Mouse (Mus musculus) spleen, embryonic (tissue): Measurements from ENCODE around the gene Fars2.

Experiments used
- CTCF ChIA-PET: fragments of 350-600 bp; sonication (Branson Sonifier 250); formaldehyde crosslinking; loops from one replicate; lab custom pipeline; 2022; lab: Charles Lee

Fars2 gene

DNA sequence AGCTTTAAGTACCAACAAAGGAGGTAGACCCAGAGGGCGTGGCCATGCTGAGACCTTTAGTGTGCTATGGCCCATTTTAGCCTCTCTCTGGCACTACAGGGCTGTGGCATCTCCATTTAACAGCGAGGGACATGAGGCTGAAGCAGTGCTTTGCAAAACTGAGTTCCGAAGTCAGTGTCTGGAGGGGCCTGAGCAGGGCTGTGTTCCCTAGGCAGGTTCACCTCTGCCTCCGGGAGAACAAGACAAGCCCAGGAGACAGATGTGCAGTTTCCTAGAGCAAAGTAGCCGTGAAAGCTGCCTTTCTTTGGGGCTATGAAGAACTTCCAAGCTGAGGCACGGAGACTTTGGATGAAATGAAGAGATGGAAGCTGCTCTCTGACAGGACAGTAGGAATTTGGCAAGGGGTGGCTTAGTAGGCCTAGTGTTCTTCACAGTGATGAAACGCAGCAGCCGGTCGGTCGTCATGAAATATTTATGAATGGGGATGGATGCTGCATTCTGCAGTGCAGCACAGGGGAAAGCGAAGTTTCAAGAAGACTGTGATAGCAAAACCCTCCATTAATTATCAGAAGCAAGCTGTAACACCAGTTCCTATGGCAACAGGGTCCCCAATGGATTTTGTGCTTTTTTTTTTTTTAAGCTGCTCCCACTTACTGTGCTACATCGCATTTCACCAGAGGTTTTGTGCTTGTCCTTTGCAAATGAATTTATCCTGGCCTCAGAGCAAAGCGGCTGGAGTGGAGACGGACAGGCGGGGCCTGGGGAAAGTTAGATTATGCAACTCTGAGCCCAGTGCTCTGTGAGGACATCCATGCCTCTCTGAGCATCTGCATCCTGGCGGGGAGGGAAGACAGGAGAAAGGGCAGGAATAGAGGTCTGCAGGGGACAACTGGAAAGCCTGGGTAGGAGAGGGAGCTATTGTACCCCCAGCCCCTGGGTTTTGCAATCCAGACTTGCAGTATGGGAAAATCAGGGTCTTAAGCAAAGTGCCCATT is 445.5 kb downstream of the Fars2 start:
- CTCF ChIA-PET: no interaction called here

DNA sequence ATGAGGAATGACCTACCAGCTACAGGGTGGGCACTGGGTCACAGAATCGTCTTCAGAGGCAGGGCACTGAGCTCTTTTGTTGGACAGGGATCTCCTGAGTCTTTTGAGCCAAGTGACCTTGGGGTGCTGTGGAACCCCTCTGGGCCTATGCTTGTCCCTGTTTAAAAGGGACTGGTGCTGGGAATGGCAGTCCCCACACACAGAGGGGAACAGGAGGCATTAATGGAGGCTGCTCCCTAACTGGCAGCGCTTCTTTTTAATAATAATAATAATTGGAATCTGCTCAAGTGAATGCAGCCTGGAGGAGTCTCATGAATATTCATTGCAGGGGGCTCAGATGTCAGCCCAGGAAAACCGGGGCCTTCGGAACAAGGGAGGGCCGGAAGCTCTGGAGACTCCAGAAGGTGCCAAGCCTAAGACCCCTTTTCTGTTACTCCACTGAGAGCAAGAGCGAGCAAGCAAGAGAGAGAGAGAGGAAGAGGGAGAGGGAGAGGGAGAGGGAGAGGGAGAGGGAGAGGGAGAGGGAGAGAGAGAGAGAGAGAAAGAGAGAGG is 447.6 kb downstream of the Fars2 start:
- CTCF ChIA-PET: no interaction called here

DNA sequence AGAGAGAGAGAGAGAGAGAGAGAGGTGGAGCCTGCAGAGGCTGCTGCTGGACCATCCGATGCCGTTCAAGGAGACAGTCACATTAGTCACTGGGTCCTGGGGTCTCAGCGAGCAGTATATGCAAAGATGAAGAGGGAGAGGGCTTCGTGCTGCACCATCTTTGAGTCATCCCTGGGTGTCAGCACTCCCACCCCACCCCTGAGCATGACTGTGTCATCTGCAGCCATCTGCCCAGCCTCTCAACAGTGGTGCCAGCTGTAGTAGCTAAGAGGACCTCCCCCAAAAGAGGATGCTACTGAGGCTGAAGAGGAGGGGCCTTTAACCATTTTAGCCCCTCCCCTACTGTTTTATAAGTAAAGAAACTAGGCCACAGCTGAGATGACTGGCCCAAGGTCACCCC is 459.6 kb downstream of the Fars2 start:
- CTCF ChIA-PET: no interaction called here

DNA sequence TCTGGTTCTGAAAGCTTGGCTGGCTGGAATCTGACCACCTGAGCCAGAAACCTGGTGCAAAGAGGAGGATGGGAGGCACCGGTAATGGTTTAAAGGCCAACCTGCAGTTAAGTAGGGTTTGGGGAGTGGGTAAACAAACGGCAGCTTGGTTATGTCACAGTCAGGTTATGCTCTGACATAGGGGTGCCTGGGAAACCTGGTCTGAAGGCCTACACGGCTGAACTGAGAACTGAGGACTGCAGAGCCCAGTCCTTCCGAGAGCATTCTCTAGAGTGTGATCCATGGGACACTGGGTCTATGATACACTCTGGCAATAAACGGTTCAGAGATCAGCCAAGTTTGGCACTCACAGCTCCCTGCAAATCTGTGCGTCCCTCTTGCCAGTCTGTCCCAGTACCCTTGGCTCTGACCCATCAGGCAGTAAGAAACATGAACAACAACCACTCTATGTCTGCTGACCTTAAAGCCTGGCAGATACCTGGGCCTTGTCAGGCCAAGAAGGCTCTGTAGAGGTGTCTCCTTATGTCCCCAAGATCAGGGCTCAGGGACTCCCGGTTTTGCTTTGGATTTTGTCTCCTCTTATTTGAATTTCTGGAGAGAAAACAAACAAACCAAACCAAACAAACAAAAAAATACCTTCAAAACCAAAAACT is 460.8 kb downstream of the Fars2 start:
- CTCF ChIA-PET: interaction anchor here (0.6 kb wide), 1 partner anchor 714 kb away, joined by 6 read pairs; no protein-coding TSS in a partner anchor

DNA sequence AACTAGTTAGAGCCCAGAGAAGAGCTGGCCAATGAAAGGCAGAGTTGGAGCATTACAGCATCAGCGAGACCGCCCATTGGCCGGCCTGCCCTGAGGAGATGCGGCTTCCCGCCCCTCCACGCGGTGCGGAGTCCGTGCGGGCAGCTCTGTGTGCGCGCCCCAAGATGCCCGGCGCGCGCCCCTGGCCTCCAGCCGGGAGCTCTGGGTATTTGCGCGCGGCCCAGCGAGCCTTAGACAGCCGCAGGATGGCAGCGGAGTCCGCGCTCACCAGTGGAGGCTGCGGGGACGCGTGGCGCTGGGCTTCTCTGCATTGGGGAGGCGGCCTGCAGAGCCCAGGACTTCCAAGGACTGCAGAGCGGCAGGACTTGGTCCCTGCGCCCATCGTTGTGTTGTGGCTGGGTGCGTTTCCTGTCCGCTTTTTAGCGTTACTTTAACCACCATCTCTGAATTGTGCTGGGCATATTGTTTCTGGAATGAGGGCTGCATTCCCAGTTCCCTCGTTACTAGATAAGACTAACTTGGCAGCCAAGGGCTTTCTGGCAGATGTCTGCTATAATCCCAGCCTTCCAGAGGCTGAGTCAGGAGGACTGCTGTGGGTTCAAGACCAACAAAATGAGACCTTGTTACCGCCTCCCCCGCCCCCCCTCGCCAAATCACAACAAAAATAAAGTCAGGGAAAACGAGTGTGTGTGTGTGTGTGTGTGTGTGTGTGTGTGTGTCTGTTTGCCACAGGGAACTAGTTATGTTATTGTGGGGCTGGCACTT is 461.5 kb downstream of the Fars2 start:
- CTCF ChIA-PET: interaction anchor here (0.6 kb wide), 1 partner anchor 713 kb away, joined by 6 read pairs; no protein-coding TSS in a partner anchor

DNA sequence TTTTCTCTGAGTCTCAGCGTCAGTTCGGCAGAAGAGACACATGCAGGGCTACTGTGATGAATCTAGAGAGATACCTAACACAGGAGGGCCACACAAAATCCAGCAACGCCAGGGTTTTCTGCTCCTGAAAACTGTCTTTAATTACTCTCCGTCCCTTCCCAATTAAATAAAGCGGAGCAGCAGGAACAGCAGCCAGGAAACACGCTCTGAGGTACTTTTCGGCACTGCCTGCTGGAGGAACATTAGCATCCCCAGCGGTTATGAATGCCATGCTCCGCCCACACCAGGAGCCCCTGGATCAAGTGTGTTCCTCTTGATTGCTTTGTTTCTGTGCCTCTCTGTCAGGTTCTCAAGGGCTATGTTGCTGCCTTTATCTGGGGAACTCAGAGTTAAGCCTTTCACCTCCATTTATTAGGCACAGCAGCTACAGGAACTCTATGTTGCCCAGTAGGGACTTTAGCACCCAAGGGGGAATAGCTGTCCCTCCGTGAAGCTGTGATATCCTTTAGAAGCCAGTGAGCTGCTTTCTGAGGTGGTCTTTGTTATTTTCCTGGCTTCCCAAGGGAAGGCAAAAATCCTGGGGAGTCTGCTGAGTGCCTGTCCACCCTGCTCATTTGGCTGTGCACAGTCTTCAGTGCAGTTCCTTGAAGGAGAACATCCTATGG is 465.3 kb downstream of the Fars2 start:
- CTCF ChIA-PET: no interaction called here

DNA sequence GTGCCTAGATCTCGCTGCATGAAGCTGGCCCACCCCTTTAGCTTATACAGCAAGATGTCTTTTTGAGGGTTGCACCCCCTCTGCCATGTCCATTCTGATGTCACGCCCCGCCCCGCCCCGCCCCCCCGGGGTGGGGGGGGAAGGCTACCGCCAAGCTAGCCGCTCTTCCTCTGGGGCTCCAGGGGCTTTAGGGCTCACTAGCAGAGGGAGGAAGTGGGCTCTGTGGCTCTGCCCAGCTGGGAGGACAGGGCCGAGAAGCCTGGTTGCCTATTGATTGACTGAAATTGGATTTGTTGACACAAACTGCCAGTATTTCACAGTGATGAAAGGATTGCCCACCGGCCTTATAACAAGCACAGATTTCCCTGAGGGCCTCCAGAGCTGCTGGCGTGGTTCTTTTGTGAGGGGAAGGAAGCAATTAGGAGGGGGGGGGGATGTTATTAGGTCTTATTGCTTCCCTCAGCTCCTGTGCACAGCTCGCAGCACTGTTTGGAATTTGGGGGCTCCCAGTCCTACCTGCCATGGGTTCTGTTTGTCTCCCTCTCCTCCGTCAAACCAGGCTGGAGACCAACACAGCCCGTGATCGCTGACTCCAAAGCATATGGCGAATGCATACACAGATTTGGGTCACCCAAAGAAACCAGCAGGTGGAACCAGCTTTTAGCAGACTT is 466.4 kb downstream of the Fars2 start:
- CTCF ChIA-PET: no interaction called here

DNA sequence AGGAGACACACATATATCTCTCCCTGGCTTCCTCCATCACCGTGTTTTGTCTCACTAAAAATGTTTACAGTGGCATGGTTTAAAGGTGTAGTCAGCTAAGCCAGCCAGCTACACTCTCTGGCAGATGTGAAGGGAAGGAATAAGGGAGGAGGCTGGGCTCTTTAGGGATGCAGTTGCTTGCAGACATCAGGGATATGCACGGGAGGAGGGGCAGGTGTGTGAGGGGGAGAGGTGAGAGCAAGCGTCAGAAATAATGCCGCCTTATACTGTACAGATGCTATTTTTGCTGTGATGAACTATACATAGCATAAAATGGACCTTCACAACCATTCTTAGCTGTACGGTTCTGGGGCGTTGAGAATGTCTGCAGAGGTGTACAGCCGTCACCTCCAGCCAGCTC is 467.0 kb downstream of the Fars2 start:
- CTCF ChIA-PET: no interaction called here

DNA sequence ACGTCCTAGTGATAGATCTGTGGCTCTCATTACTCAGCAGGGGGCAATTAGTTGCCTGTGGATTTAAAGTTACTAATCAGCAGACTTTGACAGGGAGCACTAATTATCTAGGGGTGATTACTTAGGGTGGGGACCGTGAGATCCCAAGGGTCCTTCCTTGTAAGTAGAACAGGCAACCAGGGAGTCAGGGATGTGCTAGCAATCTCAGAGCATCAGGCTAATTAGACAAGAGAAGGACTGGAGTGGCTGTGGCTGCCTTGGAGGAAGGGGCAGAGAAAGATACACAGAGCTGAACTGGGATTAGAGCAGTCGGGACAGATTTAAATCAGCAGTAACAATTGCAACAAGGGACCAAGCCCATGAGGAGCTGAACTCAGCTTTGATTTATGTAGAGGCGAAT is 471.9 kb downstream of the Fars2 start:
- CTCF ChIA-PET: no interaction called here

DNA sequence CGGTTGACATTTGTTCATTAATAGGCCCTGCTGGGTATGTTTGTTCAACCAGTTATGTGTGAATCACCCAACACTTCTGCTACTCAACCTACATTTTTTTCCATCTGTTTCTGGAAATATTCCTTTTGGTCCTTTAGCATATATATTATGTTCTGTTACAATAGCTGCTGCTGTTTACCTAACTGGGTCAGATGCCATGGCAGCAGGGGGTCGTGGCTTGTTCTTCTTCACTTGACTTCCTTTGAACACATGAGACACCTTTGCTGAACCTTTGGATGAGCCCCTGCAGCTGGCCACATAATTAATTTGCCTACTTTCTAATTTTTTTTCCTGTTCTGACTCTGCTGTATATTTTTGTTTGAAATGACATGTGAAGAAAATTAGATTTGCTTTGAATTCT is 475.1 kb downstream of the Fars2 start:
- CTCF ChIA-PET: no interaction called here

DNA sequence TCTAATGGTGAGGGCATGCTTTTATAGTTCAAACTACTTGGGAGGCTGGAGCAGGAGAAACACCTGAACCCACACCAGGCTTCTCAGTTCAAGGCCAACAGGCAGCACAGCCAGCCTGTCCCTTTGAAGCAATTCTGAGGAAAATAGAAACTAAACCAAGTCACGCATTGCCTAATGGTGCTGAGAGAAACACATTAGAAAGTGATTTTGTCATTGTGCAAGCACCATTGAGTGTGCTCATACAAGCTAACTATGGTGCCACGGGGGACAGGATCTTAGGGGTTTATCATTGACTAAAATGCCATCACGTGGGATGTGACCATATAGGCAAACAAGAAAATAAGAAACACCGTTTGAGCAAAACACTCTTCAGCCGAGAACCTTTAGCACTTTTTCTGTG is 489.5 kb downstream of the Fars2 start:
- CTCF ChIA-PET: no interaction called here

DNA sequence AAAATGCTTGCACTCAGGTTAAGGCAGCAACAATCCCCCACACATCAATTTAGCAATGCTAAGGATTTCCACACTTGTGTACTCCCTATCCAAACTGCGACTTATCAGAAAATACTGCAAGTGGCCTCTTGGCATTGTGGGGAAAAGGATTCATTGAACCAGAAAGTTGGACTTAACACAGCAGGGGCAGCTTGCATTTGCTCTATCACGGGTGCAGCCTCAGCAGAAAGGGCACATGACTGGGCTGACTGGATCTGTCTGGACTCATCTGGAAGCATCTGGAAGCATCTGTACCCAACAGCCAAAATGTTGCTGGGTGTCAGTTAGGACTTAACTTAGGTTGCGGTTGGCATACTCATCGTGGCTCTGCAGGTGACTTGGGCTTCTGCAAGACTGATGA is 490.7 kb downstream of the Fars2 start:
- CTCF ChIA-PET: no interaction called here

DNA sequence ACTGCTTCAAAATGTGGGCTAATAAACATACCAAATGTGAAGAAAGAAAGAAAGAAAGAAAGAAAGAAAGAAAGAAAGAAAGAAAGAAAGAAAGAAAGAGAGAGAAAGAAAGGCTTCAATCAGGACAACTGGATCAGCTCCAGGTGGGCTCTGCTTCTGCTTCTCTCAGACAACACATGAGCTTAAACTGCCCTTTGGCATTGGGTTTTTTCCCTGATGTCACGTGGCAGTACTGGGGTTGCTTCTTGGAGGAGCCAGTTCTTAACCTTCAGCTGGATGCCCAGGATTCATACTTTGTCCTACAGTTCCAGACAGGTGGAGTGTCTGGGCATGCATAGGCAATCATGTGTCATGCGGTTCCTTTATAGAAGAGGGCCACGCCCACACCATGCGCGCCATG is 493.2 kb downstream of the Fars2 start:
- CTCF ChIA-PET: no interaction called here

DNA sequence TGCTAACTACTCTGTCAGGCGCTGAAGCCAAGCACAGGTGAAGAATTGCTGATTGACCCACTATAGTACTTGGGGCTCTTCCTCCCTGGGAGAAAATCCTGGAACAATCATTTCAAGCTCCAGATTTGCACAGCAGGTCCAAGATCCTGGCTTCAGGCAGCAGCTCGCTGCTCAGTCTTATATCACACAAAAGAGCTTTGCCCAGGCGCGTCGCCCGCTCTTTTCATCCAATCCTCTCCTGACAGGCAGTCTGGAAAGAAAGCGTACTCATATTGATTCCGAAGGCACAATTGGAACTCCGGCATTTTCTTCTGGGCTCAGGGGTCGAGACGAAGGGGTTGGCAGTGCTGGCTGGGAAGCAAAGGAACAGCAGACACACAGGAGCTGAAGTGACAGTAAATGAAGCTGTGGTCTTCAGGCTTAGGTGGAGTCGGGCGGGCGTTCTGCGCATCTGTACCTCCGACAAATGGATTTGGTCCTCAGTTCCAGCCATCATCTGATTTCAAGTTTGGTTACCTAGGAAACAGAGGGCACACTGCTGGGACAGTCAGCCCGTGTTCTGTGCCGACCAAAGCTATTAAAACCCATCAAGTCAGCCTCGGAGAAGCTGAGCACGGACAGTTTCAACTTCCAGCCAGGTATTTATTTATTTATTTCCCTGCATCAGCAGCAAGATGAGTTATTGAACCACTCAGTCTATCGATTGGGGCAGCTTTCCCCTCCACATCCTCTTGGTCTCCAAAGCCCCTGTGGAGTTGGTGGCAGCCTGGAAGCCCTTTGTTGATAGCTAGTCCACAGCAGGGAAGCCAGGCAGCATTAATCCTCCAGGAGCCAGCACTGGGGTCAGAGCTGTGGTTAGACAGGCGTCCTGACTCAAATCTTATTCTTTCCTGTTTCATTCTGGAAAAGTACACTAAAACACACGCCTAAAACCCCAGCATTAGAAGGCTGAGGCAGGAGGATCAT is 495.9 kb downstream of the Fars2 start:
- CTCF ChIA-PET: no interaction called here

DNA sequence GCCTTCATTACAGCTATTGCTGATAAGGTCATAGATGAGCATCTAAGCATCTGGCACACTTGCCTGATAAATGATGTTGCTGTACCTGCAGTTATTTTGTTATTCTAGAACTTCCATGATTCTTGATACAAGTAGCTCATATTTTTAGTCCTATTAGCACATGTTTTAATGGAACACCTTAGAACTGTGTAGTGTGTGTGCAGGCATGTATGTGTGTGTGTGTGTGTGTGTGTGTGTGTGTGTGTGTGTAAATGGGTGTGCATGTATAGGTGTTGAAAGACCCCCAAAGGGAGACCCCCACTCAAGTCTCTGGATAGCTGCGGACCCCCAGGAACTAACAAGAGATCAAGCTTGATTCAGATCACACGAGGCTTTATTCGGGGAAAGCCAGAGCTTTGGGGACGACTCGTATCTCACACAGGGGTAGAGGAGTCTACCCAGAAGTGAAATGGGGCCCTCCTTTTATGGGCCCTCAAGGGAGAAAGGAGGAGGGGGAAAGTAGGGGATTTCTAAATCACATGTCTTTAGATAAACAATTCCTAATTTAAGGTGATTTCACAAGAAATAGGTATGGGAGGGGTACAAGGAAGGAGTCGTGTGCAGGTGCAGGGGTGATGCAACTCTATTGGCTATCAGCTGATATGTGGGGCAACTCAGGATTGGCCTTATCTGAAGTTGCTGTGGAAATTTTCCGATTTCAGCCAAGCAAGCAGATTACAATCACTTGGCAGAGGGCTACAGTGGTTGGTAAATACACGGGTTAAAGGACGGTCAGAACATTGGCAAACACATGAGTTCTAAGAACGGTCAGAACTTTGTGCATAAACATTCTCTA is 503.5 kb downstream of the Fars2 start:
- CTCF ChIA-PET: no interaction called here

DNA sequence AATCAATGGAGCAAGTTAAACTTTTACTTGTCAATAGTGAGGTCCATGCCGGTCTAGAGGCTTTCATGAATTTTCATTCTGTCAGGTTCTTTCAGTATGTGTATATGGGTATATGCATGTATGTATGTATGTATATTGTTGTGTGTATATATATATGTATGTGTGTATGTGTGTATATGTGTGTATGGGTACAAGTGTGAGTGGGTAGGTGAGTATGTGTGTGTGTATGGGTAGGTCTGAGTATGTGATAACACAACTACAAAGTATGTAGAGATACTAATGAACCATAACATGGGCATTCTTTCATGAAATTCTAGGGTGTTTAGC is 504.1 kb downstream of the Fars2 start:
- CTCF ChIA-PET: no interaction called here

DNA sequence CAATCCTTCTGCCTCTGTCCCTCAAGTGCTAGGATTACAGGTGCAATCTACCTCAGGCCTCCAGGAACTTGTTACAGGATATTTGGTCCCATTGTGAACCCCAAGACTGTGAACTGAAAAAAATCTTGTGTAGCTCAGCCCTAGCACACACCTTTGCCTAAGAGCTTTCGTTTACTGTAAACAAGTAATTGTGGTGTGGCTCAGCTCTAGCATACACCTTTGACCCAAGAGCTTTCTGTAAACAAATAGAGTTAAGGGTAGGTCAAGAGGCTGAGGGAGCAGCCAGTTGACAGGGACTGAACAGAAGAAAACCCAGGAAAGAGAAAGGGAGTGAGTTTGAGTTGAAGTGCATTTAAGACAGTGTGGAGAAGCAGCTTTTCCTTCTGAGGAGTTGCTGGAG is 506.3 kb downstream of the Fars2 start:
- CTCF ChIA-PET: no interaction called here

DNA sequence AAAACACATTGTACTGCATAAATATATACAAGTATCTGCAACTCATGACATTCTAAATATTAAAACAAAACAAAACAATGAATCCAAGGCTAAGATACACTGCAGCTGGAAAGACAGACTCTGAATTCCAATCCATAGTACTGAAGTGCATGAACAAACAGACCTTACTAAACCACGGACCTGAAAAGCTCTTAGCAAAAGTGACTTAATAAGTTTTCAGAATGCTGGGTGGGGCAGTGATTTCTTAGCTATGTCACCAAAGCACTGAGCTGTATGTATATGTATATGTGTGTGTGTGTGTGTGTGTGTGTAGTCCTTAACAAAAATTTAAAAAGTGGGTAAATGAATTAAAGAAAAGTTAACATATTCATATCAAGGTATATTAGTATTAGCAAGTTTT is 511.9 kb downstream of the Fars2 start:
- CTCF ChIA-PET: no interaction called here

DNA sequence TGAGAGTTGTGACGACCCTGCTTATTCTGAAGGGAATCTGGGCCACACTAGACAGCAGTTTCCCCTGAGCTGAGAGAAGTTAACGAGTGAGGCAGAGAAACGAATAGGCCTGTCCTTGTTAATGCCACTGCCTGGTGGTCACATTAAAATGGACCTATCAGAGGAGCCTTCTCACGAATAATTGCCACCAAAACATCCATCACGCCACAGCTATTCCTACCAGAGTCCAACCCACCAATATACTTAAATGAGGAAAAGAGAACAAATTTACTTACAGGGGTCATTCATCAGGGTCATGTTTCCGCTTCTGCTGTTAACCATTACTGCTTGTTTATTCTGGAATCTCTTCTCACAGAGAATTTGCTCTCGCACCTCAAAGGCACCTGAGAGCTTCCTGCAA is 531.0 kb downstream of the Fars2 start:
- CTCF ChIA-PET: no interaction called here
